Mouse (Mus musculus) embryonic facial prominence, embryonic 13.5 days (tissue): ENCODE results near the gene Mcm3ap. TPM values are rescaled to one million over a fixed set of nuclear protein-coding genes. Genes with fewer than 3 reads are reported as not detected.
A peak's percentile ranks its signal among the peaks of the same experiment; 100 is the strongest.

Source experiments
- ATAC-seq: fragments of 200-750 bp; cut with Nextera tagmentation; 2 replicates; pipeline ENCODE4 v1.8.0; 2017; ENCODE audit warnings: low read depth; ENCODE audit not compliant: insufficient number of reproducible peaks, insufficient read depth, low FRiP score, low TSS enrichment
- H3K27ac ChIP-seq: fragments of 300-500 bp; sonication (generic); 2 replicates; pipeline ENCODE4 v1.5.1; 2015; ENCODE audit warnings: moderate library complexity, mild to moderate bottlenecking, inconsistent platforms
- H3K27me3 ChIP-seq: fragments of 300-500 bp; sonication (generic); 2 replicates; pipeline ENCODE4 v1.6.1; 2015; ENCODE audit warnings: mild to moderate bottlenecking, inconsistent platforms
- H3K36me3 ChIP-seq: fragments of 300-500 bp; sonication (generic); 2 replicates; pipeline ENCODE4 v1.6.1; 2015; ENCODE audit warnings: mild to moderate bottlenecking, inconsistent platforms
- H3K4me1 ChIP-seq: fragments of 300-500 bp; sonication (generic); 2 replicates; pipeline ENCODE4 v1.6.1; 2015; ENCODE audit warnings: inconsistent platforms
- H3K4me2 ChIP-seq: fragments of 300-500 bp; sonication (generic); 2 replicates; pipeline ENCODE4 v1.6.1; 2015; ENCODE audit warnings: moderate library complexity, mild to moderate bottlenecking, inconsistent platforms
- H3K4me3 ChIP-seq: fragments of 300-500 bp; sonication (generic); 2 replicates; pipeline ENCODE4 v1.5.1; 2015; ENCODE audit warnings: mild to moderate bottlenecking, inconsistent platforms
- H3K9ac ChIP-seq: fragments of 300-500 bp; sonication (generic); 2 replicates; pipeline ENCODE4 v1.6.1; 2015; ENCODE audit warnings: mild to moderate bottlenecking, inconsistent platforms
- H3K9me3 ChIP-seq: fragments of 300-500 bp; sonication (generic); 2 replicates; pipeline ENCODE4 v1.6.1; 2016; ENCODE audit warnings: inconsistent platforms
- WGBS: fragments of 180-500 bp; shearing (Covaris S2); methylation state at CpG from one replicate; pipeline ENCODE4 v1.1.7; 2015; ENCODE audit warnings: mixed read lengths; 5-methylcytosine and 5-hydroxymethylcytosine counted together
- polyA plus RNA-seq: library from polyadenylated mRNA; unstranded; fragments of >200 nt; fragmentation: Nextera tagmentation; extraction: Ambion mirVana; gene quantifications from 2 replicates; pipeline ENCODE4 v1.2.1, GENCODE M21; 2015

Mcm3ap gene
- polyA plus RNA-seq, 1 experiment from 2014 or later = 79.8 TPM

GRCm38 (mm10) chr10:76496366-76496765 is 27.6 kb downstream of the Mcm3ap start:
- Histone ChIP-seq H3K4me3 (no peak overlapping the region), H3K4me2 (no peak overlapping the region), H3K36me3 (peaks cover 86% of the 10 kb centered on the region), H3K27ac (no peak overlapping the region), H3K4me1 (no peaks in the 10 kb centered on the region), H3K27me3 (no peaks in the 10 kb centered on the region), H3K9ac (no peak overlapping the region), H3K9me3 (no peaks in the 10 kb centered on the region)
- ATAC-seq = no peak
- WGBS = 93% methylated on average over 7 of the region's 7 CpGs

DNA sequence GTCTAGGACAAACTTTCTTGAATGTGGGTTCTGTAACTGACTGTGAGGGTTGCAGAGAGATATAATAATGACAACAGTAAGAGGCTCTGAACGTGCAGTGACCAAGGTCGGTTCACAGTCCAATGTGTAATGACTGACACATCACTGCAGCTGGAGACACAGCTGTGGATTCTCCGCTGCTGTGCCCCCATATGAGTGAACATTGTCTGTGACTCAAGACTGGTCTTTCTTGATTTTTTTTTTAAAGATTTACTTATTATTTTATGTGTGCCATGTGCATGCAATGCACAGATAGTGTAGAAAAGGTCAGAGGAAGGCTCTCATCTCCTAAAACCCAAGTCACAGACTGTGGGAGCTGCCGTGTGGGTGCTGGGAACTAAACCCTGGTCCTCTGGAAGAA is 28.8 kb downstream of the Mcm3ap start:
- H3K4me1 ChIP-seq = no peaks in the 10 kb centered on the region

GRCm38 (mm10) chr10:76504271-76504943 is 35.7 kb downstream of the Mcm3ap start:
- no peaks in the 10 kb centered on the region for H3K9me3 ChIP-seq
- no peak overlapping the region for H3K4me2 ChIP-seq
- 91% methylated on average over 11 of the region's 11 CpGs for WGBS
- no peak overlapping the region for H3K4me3 ChIP-seq
- peaks cover 86% of the 10 kb centered on the region for H3K36me3 ChIP-seq
- H3K27me3 ChIP-seq = no peaks in the 10 kb centered on the region
- no peak overlapping the region for H3K9ac ChIP-seq
- no peak for ATAC-seq
- no peak overlapping the region for H3K27ac ChIP-seq
- no peaks in the 10 kb centered on the region for H3K4me1 ChIP-seq

More for the DNA sequence above, 28.8 kb downstream of the Mcm3ap start:
- 95% methylated on average over 4 of the region's 4 CpGs for WGBS
- H3K9me3 ChIP-seq = no peaks in the 10 kb centered on the region
- no peak overlapping the region for H3K27ac ChIP-seq
- no peak overlapping the region for H3K4me2 ChIP-seq
- H3K4me3 ChIP-seq = no peak overlapping the region
- no peak overlapping the region for H3K9ac ChIP-seq
- no peaks in the 10 kb centered on the region for H3K27me3 ChIP-seq
- peaks cover 90% of the 10 kb centered on the region for H3K36me3 ChIP-seq
- no peak for ATAC-seq

GRCm38 (mm10) chr10:76505865-76506264 is 37.1 kb downstream of the Mcm3ap start:
- Histone ChIP-seq H3K4me3 (no peak overlapping the region), H3K9ac (no peak overlapping the region), H3K36me3 (peaks cover 86% of the 10 kb centered on the region), H3K4me1 (no peaks in the 10 kb centered on the region), H3K9me3 (no peaks in the 10 kb centered on the region), H3K27ac (no peak overlapping the region), H3K27me3 (no peaks in the 10 kb centered on the region), H3K4me2 (no peak overlapping the region)
- ATAC-seq = no peak
- 91% methylated on average over 7 of the region's 7 CpGs for WGBS

DNA sequence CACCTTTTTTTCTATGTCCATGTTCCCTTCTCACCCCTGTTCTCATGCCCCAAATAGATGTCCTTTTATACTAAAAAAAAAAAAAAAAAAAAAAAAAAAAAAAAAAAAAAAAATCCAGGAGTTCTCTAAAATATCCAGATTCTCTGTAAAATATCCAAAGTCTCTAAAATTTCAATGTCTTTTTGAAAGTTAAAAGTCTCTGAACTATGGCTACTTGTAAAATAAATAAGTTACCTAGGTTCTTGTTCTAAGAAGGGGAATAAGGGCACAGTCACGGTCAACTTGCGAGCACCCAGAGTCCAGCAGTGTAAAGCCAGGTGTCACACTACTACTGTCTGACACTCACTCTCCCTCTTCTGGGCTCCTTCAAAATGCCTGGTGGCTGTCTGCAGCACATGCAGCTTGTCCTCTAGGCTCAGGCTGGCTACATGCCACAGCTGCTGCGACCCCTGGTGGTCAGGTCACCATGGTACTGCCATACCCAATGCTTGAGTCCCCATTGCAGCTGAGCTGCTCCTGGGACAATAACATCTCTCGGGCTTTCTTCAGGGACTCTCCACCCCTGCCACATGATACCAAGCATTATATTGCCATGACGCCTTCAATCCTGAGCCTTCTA is 44.3 kb downstream of the Mcm3ap start:
- Histone ChIP-seq H3K9ac (no peak overlapping the region), H3K4me2 (no peak overlapping the region), H3K36me3 (peaks cover 90% of the 10 kb centered on the region), H3K27me3 (no peaks in the 10 kb centered on the region), H3K4me3 (no peak overlapping the region), H3K4me1 (no peaks in the 10 kb centered on the region), H3K27ac (no peak overlapping the region), H3K9me3 (0 out of 2 replicates have a peak, but pooled peaks cover 1% of the 10 kb centered on the region)
- WGBS = 54% methylated on average over 5 of the region's 5 CpGs
- no peak for ATAC-seq

GRCm38 (mm10) chr10:76530922-76531321 is 62.2 kb downstream of the Mcm3ap start:
- Histone ChIP-seq H3K27me3 (no peaks in the 10 kb centered on the region), H3K4me2 (peak overlapping the region; percentile 90), H3K4me1 (peaks cover 20% of the 10 kb centered on the region; the same call in 1 of the 2 replicates), H3K27ac (peak overlapping the region; percentile 8; the same call in 1 of the 2 replicates), H3K9ac (peak overlapping the region; percentile 71), H3K36me3 (peaks cover 24% of the 10 kb centered on the region), H3K4me3 (peak overlapping the region; percentile 71), H3K9me3 (no peaks in the 10 kb centered on the region)
- peak; percentile 44; the same call in 1 of the 2 replicates for ATAC-seq
- WGBS = 1% methylated on average over 11 of the region's 11 CpGs

GRCm38 (mm10) chr10:76531375-76531774 is 62.6 kb downstream of the Mcm3ap start, which contains the start of gene Lss:
Lss (plus strand) TSS chr10:76531588.
- no peaks in the 10 kb centered on the region for H3K9me3 ChIP-seq
- no peaks in the 10 kb centered on the region for H3K27me3 ChIP-seq
- peak within 1 kb of the TSS; percentile 71 for H3K4me3 ChIP-seq
- H3K4me2 ChIP-seq = peak within 1 kb of the TSS; percentile 90
- ATAC-seq = peak; percentile 98
- peaks cover 20% of the 10 kb centered on the region; the same call in 1 of the 2 replicates for H3K4me1 ChIP-seq
- H3K9ac ChIP-seq = peak within 1 kb of the TSS; percentile 81
- H3K27ac ChIP-seq = peak within 1 kb of the TSS; percentile 80
- peaks cover 29% of the 10 kb centered on the region for H3K36me3 ChIP-seq
- under 1% methylated on average over 37 of the region's 37 CpGs for WGBS

DNA sequence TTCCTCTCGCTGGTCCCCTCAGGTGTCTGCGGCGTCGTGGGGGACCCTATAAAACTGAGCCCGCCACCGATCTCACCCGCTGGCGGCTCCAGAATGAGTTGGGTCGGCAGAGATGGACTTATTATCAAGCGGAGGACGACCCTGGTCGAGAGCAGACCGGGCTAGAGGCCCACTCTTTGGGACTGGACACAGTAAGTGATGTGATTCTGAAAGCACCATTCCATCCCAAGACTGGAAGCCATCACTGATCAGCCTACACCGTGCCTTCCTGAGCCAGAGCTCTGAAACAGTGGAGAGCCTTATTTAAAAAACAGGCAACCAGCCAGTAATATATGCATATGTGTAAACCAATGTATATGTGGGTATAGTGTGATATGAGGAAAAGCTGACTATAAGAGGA is 63.1 kb downstream of the Mcm3ap start:
- no peak for ATAC-seq
- H3K9ac ChIP-seq = peak overlapping the region; percentile 81

DNA sequence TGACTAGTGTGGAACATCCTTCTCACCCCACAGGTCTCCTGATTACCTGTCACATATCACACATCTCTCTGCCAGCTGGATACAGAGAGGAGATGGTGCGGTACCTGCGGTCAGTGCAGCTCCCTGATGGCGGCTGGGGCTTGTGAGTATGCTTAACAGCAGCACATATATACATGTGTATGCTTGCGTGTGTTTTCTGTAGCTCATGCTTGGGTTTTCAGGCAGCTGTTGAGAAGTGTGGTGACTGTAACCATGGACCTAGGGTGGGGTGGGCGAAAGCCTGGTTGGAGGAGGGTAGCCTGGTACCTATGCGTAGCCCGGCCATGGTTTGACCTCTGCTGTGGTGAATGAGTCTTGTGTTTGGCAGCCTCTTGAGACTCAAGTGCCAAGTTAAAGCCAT is 66.8 kb downstream of the Mcm3ap start:
- H3K9ac ChIP-seq = no peak overlapping the region
- no peak for ATAC-seq
- H3K4me1 ChIP-seq = peaks cover 18% of the 10 kb centered on the region; the same call in 1 of the 2 replicates
- no peak overlapping the region for H3K4me3 ChIP-seq
- no peaks in the 10 kb centered on the region for H3K27me3 ChIP-seq
- no peaks in the 10 kb centered on the region for H3K9me3 ChIP-seq
- WGBS = 95% methylated on average over 7 of the region's 7 CpGs
- H3K36me3 ChIP-seq = peaks cover 68% of the 10 kb centered on the region
- no peak overlapping the region for H3K27ac ChIP-seq
- H3K4me2 ChIP-seq = no peak overlapping the region

More for the DNA sequence above, 63.1 kb downstream of the Mcm3ap start:
- Histone ChIP-seq H3K4me1 (peaks cover 20% of the 10 kb centered on the region; the same call in 1 of the 2 replicates), H3K27me3 (no peaks in the 10 kb centered on the region), H3K4me2 (peak overlapping the region; percentile 90), H3K36me3 (peaks cover 33% of the 10 kb centered on the region), H3K9me3 (no peaks in the 10 kb centered on the region), H3K4me3 (peak overlapping the region; percentile 71), H3K27ac (peak overlapping the region; percentile 80)
- 2% methylated on average over 14 of the region's 14 CpGs for WGBS

- Histone ChIP-seq H3K4me1 (0 out of 2 replicates have a peak, but pooled peaks cover 6% of the 10 kb centered on the region), H3K36me3 (peaks cover 89% of the 10 kb centered on the region)
- WGBS = 79% methylated on average over 9 of the region's 9 CpGs
Measured at GRCm38 (mm10) chr10:76537619-76538018, 68.9 kb downstream of the Mcm3ap start.

GRCm38 (mm10) chr10:76541336-76542085 is 72.8 kb downstream of the Mcm3ap start:
- WGBS = 93% methylated on average over 11 of the region's 11 CpGs
- no peak overlapping the region for H3K4me2 ChIP-seq
- no peaks in the 10 kb centered on the region for H3K27me3 ChIP-seq
- no peak overlapping the region for H3K27ac ChIP-seq
- no peak overlapping the region for H3K9ac ChIP-seq
- H3K4me1 ChIP-seq = no peaks in the 10 kb centered on the region
- no peak for ATAC-seq
- peaks cover 98% of the 10 kb centered on the region for H3K36me3 ChIP-seq
- no peaks in the 10 kb centered on the region for H3K9me3 ChIP-seq
- H3K4me3 ChIP-seq = no peak overlapping the region

More at GRCm38 (mm10) chr10:76537619-76538018, 68.9 kb downstream of the Mcm3ap start:
- Histone ChIP-seq H3K4me2 (no peak overlapping the region), H3K27ac (no peak overlapping the region), H3K27me3 (no peaks in the 10 kb centered on the region), H3K9ac (no peak overlapping the region), H3K9me3 (no peaks in the 10 kb centered on the region), H3K4me3 (no peak overlapping the region)
- no peak for ATAC-seq
